Mouse (Mus musculus) MEL (cell line): Measurements from ENCODE around the gene Hmgb1. TPM values are rescaled to one million over a fixed set of nuclear protein-coding genes. Genes with fewer than 3 reads are reported as not detected.
A peak's percentile ranks its signal among the peaks of the same experiment; 100 is the strongest.

Experiments
- DNase-seq: peaks from one replicate; pipeline ENCODE4 v3.0.0; 2011; ENCODE audit warnings: low read depth, low spot score
- H3K27ac ChIP-seq: 2 replicates; pipeline ENCODE4 v1.5.1; 2012; ENCODE audit warnings: low read depth, mild to moderate bottlenecking, control low read depth, low read length, moderate library complexity; ENCODE audit not compliant: control insufficient read depth
- H3K27me3 ChIP-seq, 2 experiments: fragments of 150-350 bp in 1 of 2; sonication (generic) in 1 of 2; 2 replicates each; pipeline ENCODE4 v1.6.1; 2012; ENCODE audit warnings: low read length in 2 of 2, mild to moderate bottlenecking in 2 of 2, improper control_type of control experiment in 1 of 2, moderate library complexity in 1 of 2; ENCODE audit not compliant: insufficient read depth in 2 of 2, control insufficient read depth in 1 of 2
- H3K36me3 ChIP-seq, 2 experiments: 2 replicates each; pipeline ENCODE4 v1.6.1; 2012 to 2014; ENCODE audit warnings: low read length in 2 of 2, improper control_type of control experiment in 1 of 2, inconsistent platforms in 1 of 2, mild to moderate bottlenecking in 1 of 2; ENCODE audit not compliant: insufficient read depth in 2 of 2, control insufficient read depth in 1 of 2
- H3K4me1 ChIP-seq, 2 experiments: fragments of 150-350 bp in 1 of 2; sonication (generic) in 1 of 2; 2 replicates each; pipeline ENCODE4 v1.6.1; 2012; ENCODE audit warnings: low read length in 2 of 2, improper control_type of control experiment in 1 of 2, mild to moderate bottlenecking in 1 of 2; ENCODE audit not compliant: insufficient read depth in 2 of 2, control insufficient read depth in 1 of 2
- H3K4me3 ChIP-seq, 2 experiments: fragments of 150-350 bp in 1 of 2; sonication (generic) in 1 of 2; 2 replicates each; pipeline ENCODE4 v1.5.1; 2012; ENCODE audit warnings: low read depth in 2 of 2, low read length in 2 of 2, mild to moderate bottlenecking in 2 of 2, moderate library complexity in 2 of 2, control low read depth in 1 of 2, improper control_type of control experiment in 1 of 2; ENCODE audit not compliant: control insufficient read depth in 1 of 2, insufficient read depth in 1 of 2
- H3K79me2 ChIP-seq: 2 replicates; pipeline ENCODE4 v1.6.1; 2012; ENCODE audit warnings: mild to moderate bottlenecking, low read length, moderate library complexity; ENCODE audit not compliant: control insufficient read depth, poor library complexity, insufficient read depth
- H3K9ac ChIP-seq: 2 replicates; pipeline ENCODE4 v1.6.1; 2012; ENCODE audit warnings: low read depth, mild to moderate bottlenecking, control low read depth, low read length, moderate library complexity; ENCODE audit not compliant: control insufficient read depth, poor library complexity, severe bottlenecking
- H3K9me3 ChIP-seq: fragments of 150-350 bp; sonication (generic); replicated peaks from 2 replicates; pipeline ENCODE4 v1.6.1; 2012; ENCODE audit warnings: mild to moderate bottlenecking, low read length, improper control_type of control experiment, moderate library complexity; ENCODE audit not compliant: insufficient read depth
- CHD2 ChIP-seq: IDR thresholded peaks from 2 replicates; pipeline ENCODE4 v1.6.1; 2011; ENCODE audit warnings: low read length, improper control_type of control experiment
- CTCF ChIP-seq, 3 experiments: IDR thresholded peaks in 2 of 3; conservative IDR thresholded peaks in 1 of 3; 2 replicates each; pipeline ENCODE4 v1.5.1; 2011 to 2012; ENCODE audit warnings: low read length in 3 of 3, low read depth in 2 of 3, mild to moderate bottlenecking in 2 of 3, improper control_type of control experiment in 1 of 3, inconsistent platforms in 1 of 3, mixed read lengths in 1 of 3, moderate library complexity in 1 of 3; ENCODE audit not compliant: control insufficient read depth in 1 of 3, insufficient read depth in 1 of 3, poor library complexity in 1 of 3, severe bottlenecking in 1 of 3
- ELF1 ChIP-seq: IDR thresholded peaks from 2 replicates; pipeline ENCODE4 v1.6.1; 2014; ENCODE audit warnings: low read depth, mild to moderate bottlenecking, inconsistent platforms, low read length, improper control_type of control experiment, moderate library complexity
- HCFC1 ChIP-seq: IDR thresholded peaks from 2 replicates; pipeline ENCODE4 v1.6.1; 2012; ENCODE audit warnings: low read depth, mild to moderate bottlenecking, inconsistent platforms, low read length, improper control_type of control experiment, moderate library complexity
- MAFK ChIP-seq: IDR thresholded peaks from 2 replicates; pipeline ENCODE4 v1.6.1; 2011; ENCODE audit warnings: low read depth, mild to moderate bottlenecking, low read length, improper control_type of control experiment, borderline replicate concordance
- MEF2A ChIP-seq: IDR thresholded peaks from 2 replicates; pipeline ENCODE4 v1.6.1; 2014; ENCODE audit warnings: low read depth, mild to moderate bottlenecking, inconsistent platforms, low read length, improper control_type of control experiment; ENCODE audit not compliant: poor library complexity, insufficient replicate concordance, severe bottlenecking; ENCODE audit errors: extremely low read depth
- MXI1 ChIP-seq: IDR thresholded peaks from 2 replicates; pipeline ENCODE4 v1.6.1; 2011; ENCODE audit warnings: mild to moderate bottlenecking, low read depth, low read length, improper control_type of control experiment
- MYC ChIP-seq: IDR thresholded peaks from 2 replicates; pipeline ENCODE4 v1.6.1; 2011; ENCODE audit warnings: low read depth, mild to moderate bottlenecking, low read length, improper control_type of control experiment, moderate library complexity
- POLR2A ChIP-seq, 2 experiments: IDR thresholded peaks; 2 replicates each; pipeline ENCODE4 v1.6.1; 2011 to 2012; ENCODE audit warnings: low read length in 2 of 2, mild to moderate bottlenecking in 2 of 2, control low read depth in 1 of 2, improper control_type of control experiment in 1 of 2, low read depth in 1 of 2, moderate library complexity in 1 of 2; ENCODE audit not compliant: control insufficient read depth in 1 of 2, insufficient read depth in 1 of 2, poor library complexity in 1 of 2
- POLR2AphosphoS2 ChIP-seq: IDR thresholded peaks from 2 replicates; pipeline ENCODE4 v1.6.1; 2011; ENCODE audit warnings: low read length, improper control_type of control experiment
- SIN3A ChIP-seq: IDR thresholded peaks from 2 replicates; pipeline ENCODE4 v1.6.1; 2012; ENCODE audit warnings: low read length, improper control_type of control experiment, inconsistent platforms
- TAL1 ChIP-seq: IDR thresholded peaks from 2 replicates; pipeline ENCODE4 v1.6.1; 2012; ENCODE audit warnings: mild to moderate bottlenecking, inconsistent platforms, low read length, moderate library complexity, mixed read lengths
- TCF12 ChIP-seq: IDR thresholded peaks from 2 replicates; pipeline ENCODE4 v1.6.1; 2014; ENCODE audit warnings: low read depth, mild to moderate bottlenecking, inconsistent platforms, low read length, improper control_type of control experiment, moderate library complexity
- UBTF ChIP-seq: IDR thresholded peaks from 2 replicates; pipeline ENCODE4 v1.6.1; 2012; ENCODE audit warnings: low read depth, mild to moderate bottlenecking, inconsistent platforms, low read length, improper control_type of control experiment, moderate library complexity, borderline replicate concordance; ENCODE audit not compliant: insufficient read depth
- USF2 ChIP-seq, 2 experiments: IDR thresholded peaks; 2 replicates each; pipeline ENCODE4 v1.6.1; 2011 to 2012; ENCODE audit warnings: improper control_type of control experiment in 2 of 2, low read length in 2 of 2, borderline replicate concordance in 1 of 2, inconsistent platforms in 1 of 2, low read depth in 1 of 2, mild to moderate bottlenecking in 1 of 2; ENCODE audit not compliant: insufficient read depth in 1 of 2
- ZKSCAN1 ChIP-seq: IDR thresholded peaks from 2 replicates; pipeline ENCODE4 v1.6.1; 2012; ENCODE audit warnings: low read depth, mild to moderate bottlenecking, inconsistent platforms, low read length, improper control_type of control experiment, moderate library complexity
- ZMIZ1 ChIP-seq: IDR thresholded peaks from 2 replicates; pipeline ENCODE4 v1.6.1; 2012; ENCODE audit warnings: low read depth, mild to moderate bottlenecking, inconsistent platforms, low read length, improper control_type of control experiment, moderate library complexity
- ZNF384 ChIP-seq: IDR thresholded peaks from 2 replicates; pipeline ENCODE4 v1.6.1; 2012; ENCODE audit warnings: low read depth, mild to moderate bottlenecking, inconsistent platforms, low read length, improper control_type of control experiment
- polyA plus RNA-seq, 2 experiments: library from polyadenylated mRNA; stranded (reverse) in 1 of 2; unstranded in 1 of 2; fragments of >175 nt in 1 of 2; fragments of >200 nt in 1 of 2; gene quantifications; 2 replicates each; pipeline versions ENCODE4 v1.2.1 to v1.2.4; 2012; ENCODE audit warnings: low replicate concordance in 2 of 2, low read depth in 1 of 2; ENCODE audit not compliant: insufficient read length in 2 of 2, insufficient read depth in 1 of 2, missing spikeins in 1 of 2
- total RNA-seq: library from RNA; depleted of rRNA; stranded (reverse); fragments of 300-350 nt; gene quantifications from 2 replicates; pipeline ENCODE4 v1.2.3, GENCODE M21; 2012

The Hmgb1 gene
- total and polyA plus RNA-seq, 3 experiments = 600 to 678 TPM; not detected in 1

- H3K9ac ChIP-seq = no peak overlapping the region
- H3K79me2 ChIP-seq = no peaks in the 10 kb centered on the region
- no peaks in the 10 kb centered on the region for H3K9me3 ChIP-seq
- TF ChIP-seq HCFC1 (no peak), CHD2 (peak; percentile 33; the same call in 1 of the 2 replicates)
- TF ChIP-seq, all 39 proteins: peak for 1
- DNase-seq = no peak
- no peaks in the 10 kb centered on the region for H3K27me3 ChIP-seq
- peaks cover 0 to 6% of the 10 kb centered on the region in 2 experiments; a peak in 2 of 4 replicates for H3K36me3 ChIP-seq
- H3K27ac ChIP-seq = no peak overlapping the region
- peak overlapping the region in 1 of 2 experiments; percentile 54; a peak in 3 of 4 replicates for H3K4me3 ChIP-seq
- peaks cover 5 to 13% of the 10 kb centered on the region in 2 experiments for H3K4me1 ChIP-seq
Observed at GRCm38 (mm10) chr5:149005083-149005482, 179.2 kb downstream of the Hmgb1 start.

GRCm38 (mm10) chr5:149003137-149003536, 181.2 kb downstream of the Hmgb1 start:
- H3K27ac ChIP-seq = no peak overlapping the region

GRCm38 (mm10) chr5:149002803-149003115, 181.5 kb downstream of the Hmgb1 start:
- H3K79me2 ChIP-seq = no peaks in the 10 kb centered on the region
- no peaks in the 10 kb centered on the region for H3K9me3 ChIP-seq
- TF ChIP-seq ZMIZ1 = no peak
- DNase-seq = no peak
- no peaks in the 10 kb centered on the region for H3K27me3 ChIP-seq
- H3K9ac ChIP-seq = no peak overlapping the region
- H3K4me3 ChIP-seq = no peak overlapping the region
- H3K27ac ChIP-seq = no peak overlapping the region
- H3K36me3 ChIP-seq = peaks cover 0 to 6% of the 10 kb centered on the region in 2 experiments; a peak in 2 of 4 replicates
- H3K4me1 ChIP-seq = peaks cover 5 to 13% of the 10 kb centered on the region in 2 experiments

More at GRCm38 (mm10) chr5:149003137-149003536, 181.2 kb downstream of the Hmgb1 start:
- H3K9me3 ChIP-seq = no peaks in the 10 kb centered on the region
- H3K79me2 ChIP-seq = no peaks in the 10 kb centered on the region
- DNase-seq = no peak
- H3K9ac ChIP-seq = no peak overlapping the region
- no peaks in the 10 kb centered on the region for H3K27me3 ChIP-seq
- peaks cover 5 to 13% of the 10 kb centered on the region in 2 experiments for H3K4me1 ChIP-seq
- no peak overlapping the region for H3K4me3 ChIP-seq
- TF ChIP-seq MXI1 = no peak
- no peak for TF ChIP-seq TCF12
- TF ChIP-seq POLR2AphosphoS2 = no peak
- TF ChIP-seq ZNF384 = no peak
- no peak for TF ChIP-seq CTCF (IDR thresholded peaks at IDR 0.05 in 2 of 3, conservative IDR thresholded peaks at IDR 0.05 in 1 of 3; ENCODE audit: control insufficient read depth in 1 of 3, insufficient read depth in 1 of 3, low read depth in 2 of 3, low read length in 3 of 3, poor library complexity in 1 of 3, severe bottlenecking in 1 of 3)
- no peak for TF ChIP-seq ZKSCAN1
- no peak for TF ChIP-seq SIN3A
- TF ChIP-seq MEF2A = no peak
- no peak for TF ChIP-seq USF2 (IDR thresholded peaks at IDR 0.05; ENCODE audit: borderline replicate concordance in 1 of 2, insufficient read depth in 1 of 2, low read depth in 1 of 2, low read length in 2 of 2)
- no peak for TF ChIP-seq TAL1
- no peak for TF ChIP-seq MYC
- no peak for TF ChIP-seq ELF1
- TF ChIP-seq UBTF = no peak
- TF ChIP-seq MAFK = no peak
- TF ChIP-seq POLR2A (IDR thresholded peaks at IDR 0.05; ENCODE audit: control insufficient read depth in 1 of 2, insufficient read depth in 1 of 2, low read depth in 1 of 2, low read length in 2 of 2, poor library complexity in 1 of 2) = no peak
- peaks cover 0 to 6% of the 10 kb centered on the region in 2 experiments; a peak in 2 of 4 replicates for H3K36me3 ChIP-seq
